Mouse (Mus musculus): ENCODE data around the gene Olfr10. TPM values are rescaled to one million over a fixed set of nuclear protein-coding genes. Genes with fewer than 3 reads are reported as not detected.

Gene Olfr10
- polyA plus RNA-seq (2014; fragmentation: Nextera tagmentation; extraction: Ambion mirVana) = not detected in 2 replicates

GRCm38 (mm10) chr11:49304441-49304840 lies at the start of gene Olfr10:
Gene Olfr10 (plus strand): TSS chr11:49304741.
- H3K4me1 ChIP-seq (replicated peaks; ENCODE audit: control insufficient read depth, insufficient read depth, low read length) = no peaks in the 10 kb centered on the region
- no peak within 1 kb of the TSS for H3K9ac ChIP-seq (ENCODE audit: low read depth, low read length)
- H3K36me3 ChIP-seq (ENCODE audit: control insufficient read depth, insufficient read depth, low read length) = no peaks in the 10 kb centered on the region
- DNase-seq (ENCODE audit: low spot score) (no peak), ATAC-seq (replicated peaks; ENCODE audit: low FRiP score) (no peak)
- no peak within 1 kb of the TSS for H3K4me3 ChIP-seq (ENCODE audit: low read depth, low read length)
- peaks cover 2% of the 10 kb centered on the region; the same call in 1 of the 2 replicates for H3K9me3 ChIP-seq (ENCODE audit: control insufficient read depth, low read length)
- no peak within 1 kb of the TSS for H3K4me2 ChIP-seq
- H3K27ac ChIP-seq (ENCODE audit: low read depth, low read length) = no peak within 1 kb of the TSS
- H3K27me3 ChIP-seq (replicated peaks; ENCODE audit: control insufficient read depth, insufficient read depth, low read length) = no peaks in the 10 kb centered on the region

GRCm38 (mm10) chr11:49259296-49259695 lies 45.2 kb upstream of the Olfr10 start:
- 83% methylated on average over 2 of the region's 2 CpGs for WGBS
- ATAC-seq (replicated peaks; ENCODE audit: low FRiP score) (no peak), DNase-seq (ENCODE audit: low spot score) (no peak)
- Histone ChIP-seq H3K4me1 (replicated peaks; ENCODE audit: control insufficient read depth, insufficient read depth, low read length) (no peaks in the 10 kb centered on the region), H3K4me3 (ENCODE audit: low read depth, low read length) (no peak overlapping the region), H3K27ac (ENCODE audit: low read depth, low read length) (no peak overlapping the region), H3K4me2 (no peak overlapping the region), H3K36me3 (ENCODE audit: control insufficient read depth, insufficient read depth, low read length) (peaks cover 29% of the 10 kb centered on the region), H3K9me3 (ENCODE audit: control insufficient read depth, low read length) (no peaks in the 10 kb centered on the region), H3K9ac (ENCODE audit: low read depth, low read length) (no peak overlapping the region), H3K27me3 (replicated peaks; ENCODE audit: control insufficient read depth, insufficient read depth, low read length) (no peaks in the 10 kb centered on the region)

GRCm38 (mm10) chr11:49259829-49260228 lies 44.7 kb upstream of the Olfr10 start:
- peaks cover 26% of the 10 kb centered on the region for H3K36me3 ChIP-seq (ENCODE audit: control insufficient read depth, insufficient read depth, low read length)
- H3K27ac ChIP-seq (ENCODE audit: low read depth, low read length) = no peak overlapping the region
- H3K4me1 ChIP-seq (replicated peaks; ENCODE audit: control insufficient read depth, insufficient read depth, low read length) = no peaks in the 10 kb centered on the region
- 77% methylated on average over 1 of the region's 1 CpGs for WGBS
- H3K4me2 ChIP-seq = no peak overlapping the region
- no peak overlapping the region for H3K9ac ChIP-seq (ENCODE audit: low read depth, low read length)
- ATAC-seq (replicated peaks; ENCODE audit: low FRiP score) = no peak
- no peaks in the 10 kb centered on the region for H3K27me3 ChIP-seq (replicated peaks; ENCODE audit: control insufficient read depth, insufficient read depth, low read length)
- H3K9me3 ChIP-seq (ENCODE audit: control insufficient read depth, low read length) = no peaks in the 10 kb centered on the region
- H3K4me3 ChIP-seq (ENCODE audit: low read depth, low read length) = no peak overlapping the region
- DNase-seq (ENCODE audit: low spot score) = no peak

- no peaks in the 10 kb centered on the region for H3K4me1 ChIP-seq (replicated peaks; ENCODE audit: control insufficient read depth, insufficient read depth, low read length)
- ATAC-seq (replicated peaks; ENCODE audit: low FRiP score) (no peak), DNase-seq (ENCODE audit: low spot score) (no peak)
- 95% methylated on average over 21 of the region's 21 CpGs for WGBS
- H3K4me2 ChIP-seq = no peak overlapping the region
- no peak overlapping the region for H3K4me3 ChIP-seq (ENCODE audit: low read depth, low read length)
- peaks cover 24% of the 10 kb centered on the region for H3K36me3 ChIP-seq (ENCODE audit: control insufficient read depth, insufficient read depth, low read length)
- no peak overlapping the region for H3K27ac ChIP-seq (ENCODE audit: low read depth, low read length)
- H3K9me3 ChIP-seq (ENCODE audit: control insufficient read depth, low read length) = no peaks in the 10 kb centered on the region
- H3K27me3 ChIP-seq (replicated peaks; ENCODE audit: control insufficient read depth, insufficient read depth, low read length) = no peaks in the 10 kb centered on the region
- H3K9ac ChIP-seq (ENCODE audit: low read depth, low read length) = no peak overlapping the region
Measured at GRCm38 (mm10) chr11:49260598-49261312, 43.8 kb upstream of the Olfr10 start.

GRCm38 (mm10) chr11:49261313-49261855 lies 43.2 kb upstream of the Olfr10 start:
- no peak overlapping the region for H3K9ac ChIP-seq (ENCODE audit: low read depth, low read length)
- DNase-seq (ENCODE audit: low spot score) = no peak
- no peak overlapping the region for H3K4me3 ChIP-seq (ENCODE audit: low read depth, low read length)
- H3K4me1 ChIP-seq (replicated peaks; ENCODE audit: control insufficient read depth, insufficient read depth, low read length) = no peaks in the 10 kb centered on the region
- WGBS = 94% methylated on average over 14 of the region's 14 CpGs
- peaks cover 24% of the 10 kb centered on the region for H3K36me3 ChIP-seq (ENCODE audit: control insufficient read depth, insufficient read depth, low read length)
- no peaks in the 10 kb centered on the region for H3K27me3 ChIP-seq (replicated peaks; ENCODE audit: control insufficient read depth, insufficient read depth, low read length)
- H3K9me3 ChIP-seq (ENCODE audit: control insufficient read depth, low read length) = no peaks in the 10 kb centered on the region
- no peak overlapping the region for H3K27ac ChIP-seq (ENCODE audit: low read depth, low read length)
- no peak overlapping the region for H3K4me2 ChIP-seq
- ATAC-seq (replicated peaks; ENCODE audit: low FRiP score) = no peak

- Histone ChIP-seq H3K4me1 (replicated peaks; ENCODE audit: control insufficient read depth, insufficient read depth, low read length) (no peaks in the 10 kb centered on the region), H3K27me3 (replicated peaks; ENCODE audit: control insufficient read depth, insufficient read depth, low read length) (no peaks in the 10 kb centered on the region)
- no peak for ATAC-seq (replicated peaks; ENCODE audit: low FRiP score)
Measured at GRCm38 (mm10) chr11:49262286-49262685, 42.3 kb upstream of the Olfr10 start.

DNA sequence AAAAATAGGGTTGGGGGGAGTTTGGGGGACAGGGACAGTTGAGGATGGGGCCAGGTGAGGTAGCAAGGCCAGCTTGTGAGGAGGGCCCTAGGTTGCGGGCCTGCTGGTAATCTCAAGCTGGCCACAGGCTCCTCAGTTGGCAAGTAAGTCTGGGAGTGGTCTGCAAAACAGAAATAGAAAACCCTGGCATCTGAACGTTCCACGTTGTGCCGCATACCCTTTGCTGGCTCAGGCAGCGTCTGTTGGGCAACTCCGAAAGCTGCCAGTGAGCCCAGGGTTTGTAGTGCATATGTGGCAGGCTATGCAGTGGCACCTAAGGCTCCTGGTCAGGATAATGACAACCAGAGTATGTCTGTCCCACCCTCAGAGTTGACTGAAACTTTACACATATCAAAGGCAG lies 41.4 kb upstream of the Olfr10 start:
- no peak overlapping the region for H3K4me3 ChIP-seq (ENCODE audit: low read depth, low read length)
- no peak overlapping the region for H3K9ac ChIP-seq (ENCODE audit: low read depth, low read length)
- no peaks in the 10 kb centered on the region for H3K27me3 ChIP-seq (replicated peaks; ENCODE audit: control insufficient read depth, insufficient read depth, low read length)
- WGBS = 93% methylated on average over 6 of the region's 6 CpGs
- no peaks in the 10 kb centered on the region for H3K4me1 ChIP-seq (replicated peaks; ENCODE audit: control insufficient read depth, insufficient read depth, low read length)
- DNase-seq (ENCODE audit: low spot score) = no peak
- no peak overlapping the region for H3K27ac ChIP-seq (ENCODE audit: low read depth, low read length)
- peaks cover 19% of the 10 kb centered on the region for H3K36me3 ChIP-seq (ENCODE audit: control insufficient read depth, insufficient read depth, low read length)
- no peak for ATAC-seq (replicated peaks; ENCODE audit: low FRiP score)
- H3K4me2 ChIP-seq = no peak overlapping the region
- H3K9me3 ChIP-seq (ENCODE audit: control insufficient read depth, low read length) = no peaks in the 10 kb centered on the region

More at GRCm38 (mm10) chr11:49262286-49262685, 42.3 kb upstream of the Olfr10 start:
- Histone ChIP-seq H3K4me3 (ENCODE audit: low read depth, low read length) (no peak overlapping the region), H3K9me3 (ENCODE audit: control insufficient read depth, low read length) (no peaks in the 10 kb centered on the region), H3K36me3 (ENCODE audit: control insufficient read depth, insufficient read depth, low read length) (peaks cover 19% of the 10 kb centered on the region), H3K9ac (ENCODE audit: low read depth, low read length) (no peak overlapping the region), H3K4me2 (no peak overlapping the region), H3K27ac (ENCODE audit: low read depth, low read length) (no peak overlapping the region)
- WGBS = 92% methylated on average over 5 of the region's 5 CpGs
- DNase-seq (ENCODE audit: low spot score) = no peak

GRCm38 (mm10) chr11:49264081-49264480 lies 40.5 kb upstream of the Olfr10 start:
- peaks cover 19% of the 10 kb centered on the region for H3K36me3 ChIP-seq (ENCODE audit: control insufficient read depth, insufficient read depth, low read length)
- no peak for DNase-seq (ENCODE audit: low spot score)
- H3K27me3 ChIP-seq (replicated peaks; ENCODE audit: control insufficient read depth, insufficient read depth, low read length) = no peaks in the 10 kb centered on the region
- ATAC-seq (replicated peaks; ENCODE audit: low FRiP score) = no peak
- 88% methylated on average over 7 of the region's 7 CpGs for WGBS
- no peak overlapping the region for H3K4me3 ChIP-seq (ENCODE audit: low read depth, low read length)
- H3K9ac ChIP-seq (ENCODE audit: low read depth, low read length) = no peak overlapping the region
- H3K4me1 ChIP-seq (replicated peaks; ENCODE audit: control insufficient read depth, insufficient read depth, low read length) = no peaks in the 10 kb centered on the region
- no peaks in the 10 kb centered on the region for H3K9me3 ChIP-seq (ENCODE audit: control insufficient read depth, low read length)
- H3K27ac ChIP-seq (ENCODE audit: low read depth, low read length) = no peak overlapping the region
- no peak overlapping the region for H3K4me2 ChIP-seq

DNA sequence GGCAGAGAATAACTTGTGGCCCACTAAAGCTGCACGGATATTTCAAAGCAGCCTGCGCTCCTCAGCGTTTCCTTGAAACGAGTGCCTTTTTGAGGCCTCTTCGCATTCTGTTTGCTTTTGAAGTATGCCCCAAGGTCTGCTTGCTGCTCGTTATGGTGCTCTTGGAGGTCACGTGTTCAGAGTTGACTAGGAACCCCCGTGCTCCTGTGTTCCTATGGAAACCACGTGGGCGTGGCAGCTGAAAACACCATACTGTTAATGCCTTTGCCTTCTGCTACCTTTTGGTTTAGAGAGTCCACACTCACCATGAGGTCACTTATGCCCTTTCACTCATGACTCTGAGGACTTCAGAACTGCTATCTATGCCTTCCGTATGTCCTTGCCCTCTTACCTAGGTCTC lies 39.9 kb upstream of the Olfr10 start:
- H3K36me3 ChIP-seq (ENCODE audit: control insufficient read depth, insufficient read depth, low read length) = peaks cover 19% of the 10 kb centered on the region
- no peaks in the 10 kb centered on the region for H3K4me1 ChIP-seq (replicated peaks; ENCODE audit: control insufficient read depth, insufficient read depth, low read length)
- H3K9ac ChIP-seq (ENCODE audit: low read depth, low read length) = no peak overlapping the region
- WGBS = 76% methylated on average over 11 of the region's 11 CpGs
- H3K9me3 ChIP-seq (ENCODE audit: control insufficient read depth, low read length) = no peaks in the 10 kb centered on the region
- no peaks in the 10 kb centered on the region for H3K27me3 ChIP-seq (replicated peaks; ENCODE audit: control insufficient read depth, insufficient read depth, low read length)
- no peak for DNase-seq (ENCODE audit: low spot score)
- ATAC-seq (replicated peaks; ENCODE audit: low FRiP score) = no peak
- no peak overlapping the region for H3K4me2 ChIP-seq
- no peak overlapping the region for H3K4me3 ChIP-seq (ENCODE audit: low read depth, low read length)
- no peak overlapping the region for H3K27ac ChIP-seq (ENCODE audit: low read depth, low read length)

Data from liver, embryonic 11.5 days (tissue).